Mouse (Mus musculus) liver, embryonic 14.5 days (tissue): ENCODE measurements around the gene Homer3.

Experiments
- CTCF ChIP-seq: IDR thresholded peaks from 2 replicates; pipeline ENCODE4 v1.5.1; 2016; ENCODE audit warnings: antibody characterized with exemption, low read depth, control low read depth
- EP300 ChIP-seq: IDR thresholded peaks from 2 replicates; pipeline ENCODE4 v1.6.1; 2016; ENCODE audit warnings: antibody characterized with exemption, low read depth

DNA sequence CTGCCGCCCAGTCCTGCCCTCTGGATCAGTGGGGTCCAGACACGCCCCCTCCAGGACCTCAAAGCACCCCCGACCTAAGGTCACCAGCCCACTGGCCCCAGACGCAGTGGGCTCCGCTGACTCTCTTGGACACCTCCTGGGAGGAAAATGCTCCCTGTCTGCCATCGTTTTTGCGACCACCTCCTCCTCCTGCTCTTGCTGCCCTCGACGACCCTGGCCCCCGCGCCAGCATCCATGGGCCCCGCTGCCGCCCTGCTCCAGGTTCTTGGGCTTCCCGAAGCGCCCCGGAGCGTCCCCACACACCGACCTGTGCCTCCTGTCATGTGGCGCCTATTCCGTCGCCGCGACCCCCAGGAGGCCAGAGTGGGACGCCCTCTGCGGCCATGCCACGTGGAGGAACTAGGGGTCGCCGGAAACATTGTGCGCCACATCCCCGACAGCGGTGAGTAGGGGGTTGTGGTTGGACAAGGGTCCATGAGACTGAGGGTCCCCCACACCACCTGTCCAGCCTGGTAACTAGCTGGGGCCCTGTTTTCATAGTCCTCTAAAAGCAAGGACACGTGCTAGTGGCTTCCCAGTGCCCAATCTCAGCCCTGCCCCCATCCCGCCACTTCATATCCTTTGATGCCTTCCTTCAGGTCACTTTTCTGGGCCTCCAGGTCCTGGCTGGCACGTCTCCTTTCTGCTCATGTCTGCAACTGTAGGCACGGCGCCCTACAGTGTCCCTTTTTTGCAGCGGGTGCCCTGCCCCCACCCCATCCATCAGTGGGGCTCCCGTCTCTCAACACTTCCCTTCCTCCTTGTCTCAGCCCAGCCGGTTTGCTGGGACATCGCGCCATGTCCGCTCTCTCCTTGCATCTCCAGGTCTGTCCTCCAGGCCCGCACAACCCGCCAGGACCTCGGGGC lies 47.5 kb downstream of the Homer3 start:
- no peak for TF ChIP-seq CTCF
- no peak for TF ChIP-seq EP300
